Mouse (Mus musculus) embryo, embryonic 10 days (tissue): ENCODE measurements around the gene Efcc1.

Source experiments
- DNase-seq: peaks from one replicate; pipeline ENCODE4 v3.0.0-alpha.2; 2015; ENCODE audit warnings: low spot score

The Efcc1 gene

GRCm38 (mm10) chr6:87804886-87805285, 74.2 kb downstream of the Efcc1 start:
- no peak for DNase-seq

- DNase-seq = no peak
These were observed 74.8 kb downstream of the Efcc1 start for GRCm38 (mm10) chr6:87805448-87805847.
